Mouse (Mus musculus): ENCODE results near the gene Sp7. TPM values are rescaled to one million over a fixed set of nuclear protein-coding genes. Genes with fewer than 3 reads are reported as not detected.

Gene Sp7
- polyA plus RNA-seq, 1 experiment from 2014 or later, result 2.3 TPM

- no peak overlapping the region for H3K9ac ChIP-seq (ENCODE audit: low read length)
- ATAC-seq (ENCODE audit: insufficient number of reproducible peaks, low FRiP score, low TSS enrichment, low read depth), result no peak
- no peaks in the 10 kb centered on the region for H3K36me3 ChIP-seq (ENCODE audit: control insufficient read depth, insufficient read depth, low read length)
- no peaks in the 10 kb centered on the region for H3K27me3 ChIP-seq (ENCODE audit: control insufficient read depth, insufficient read depth, low read length)
- WGBS, result 18% methylated on average over 5 of the region's 5 CpGs
- no peak for DNase-seq (ENCODE audit: low spot score)
- no peak overlapping the region for H3K4me3 ChIP-seq (ENCODE audit: low read depth, low read length)
- H3K4me2 ChIP-seq (ENCODE audit: low read depth, severe bottlenecking), result peak overlapping the region; percentile 63; the same call in 1 of the 2 replicates
- H3K4me1 ChIP-seq (ENCODE audit: control insufficient read depth, insufficient read depth, low read length), result peaks cover 15% of the 10 kb centered on the region
- H3K27ac ChIP-seq (replicated peaks; ENCODE audit: low read depth, low read length), result 0 out of 2 replicates have a peak overlapping the region, but pooled peaks have one; percentile 76
- H3K9me3 ChIP-seq (ENCODE audit: control insufficient read depth, low read length), result no peaks in the 10 kb centered on the region
These were observed 31.6 kb upstream of the Sp7 start for GRCm38 (mm10) chr15:102398629-102399028.

GRCm38 (mm10) chr15:102395061-102395460, 28.1 kb upstream of the Sp7 start:
- Histone ChIP-seq H3K27me3 (ENCODE audit: control insufficient read depth, insufficient read depth, low read length) (no peaks in the 10 kb centered on the region), H3K9ac (ENCODE audit: low read length) (no peak overlapping the region), H3K4me3 (ENCODE audit: low read depth, low read length) (no peak overlapping the region), H3K4me2 (ENCODE audit: low read depth, severe bottlenecking) (no peak overlapping the region), H3K9me3 (ENCODE audit: control insufficient read depth, low read length) (no peaks in the 10 kb centered on the region), H3K4me1 (ENCODE audit: control insufficient read depth, insufficient read depth, low read length) (peaks cover 15% of the 10 kb centered on the region), H3K27ac (replicated peaks; ENCODE audit: low read depth, low read length) (0 out of 2 replicates have a peak overlapping the region, but pooled peaks have one; percentile 22), H3K36me3 (ENCODE audit: control insufficient read depth, insufficient read depth, low read length) (no peaks in the 10 kb centered on the region)
- peak; percentile 34 for DNase-seq (ENCODE audit: low spot score)
- WGBS, result 4% methylated on average over 3 of the region's 3 CpGs
- ATAC-seq (ENCODE audit: insufficient number of reproducible peaks, low FRiP score, low TSS enrichment, low read depth), result no peak

- H3K4me1 ChIP-seq (ENCODE audit: control insufficient read depth, insufficient read depth, low read length), result peaks cover 9% of the 10 kb centered on the region
- no peak overlapping the region for H3K4me3 ChIP-seq (ENCODE audit: low read depth, low read length)
- no peaks in the 10 kb centered on the region for H3K9me3 ChIP-seq (ENCODE audit: control insufficient read depth, low read length)
- H3K9ac ChIP-seq (ENCODE audit: low read length), result no peak overlapping the region
- H3K4me2 ChIP-seq (ENCODE audit: low read depth, severe bottlenecking), result no peak overlapping the region
- H3K36me3 ChIP-seq (ENCODE audit: control insufficient read depth, insufficient read depth, low read length), result no peaks in the 10 kb centered on the region
- ATAC-seq (ENCODE audit: insufficient number of reproducible peaks, low FRiP score, low TSS enrichment, low read depth) (no peak), DNase-seq (ENCODE audit: low spot score) (no peak)
- H3K27me3 ChIP-seq (ENCODE audit: control insufficient read depth, insufficient read depth, low read length), result no peaks in the 10 kb centered on the region
- H3K27ac ChIP-seq (replicated peaks; ENCODE audit: low read depth, low read length), result no peak overlapping the region; the same call in 1 of the 2 replicates
These were observed 26.6 kb upstream of the Sp7 start for GRCm38 (mm10) chr15:102393584-102394014.

- Histone ChIP-seq H3K4me3 (ENCODE audit: low read depth, low read length) (no peak overlapping the region), H3K36me3 (ENCODE audit: control insufficient read depth, insufficient read depth, low read length) (no peaks in the 10 kb centered on the region), H3K27ac (replicated peaks; ENCODE audit: low read depth, low read length) (no peak overlapping the region), H3K27me3 (ENCODE audit: control insufficient read depth, insufficient read depth, low read length) (no peaks in the 10 kb centered on the region), H3K4me2 (ENCODE audit: low read depth, severe bottlenecking) (no peak overlapping the region), H3K9me3 (ENCODE audit: control insufficient read depth, low read length) (no peaks in the 10 kb centered on the region), H3K9ac (ENCODE audit: low read length) (no peak overlapping the region), H3K4me1 (ENCODE audit: control insufficient read depth, insufficient read depth, low read length) (peaks cover 8% of the 10 kb centered on the region; the same call in 1 of the 2 replicates)
- no peak for ATAC-seq (ENCODE audit: insufficient number of reproducible peaks, low FRiP score, low TSS enrichment, low read depth)
- 66% methylated on average over 2 of the region's 2 CpGs for WGBS
- DNase-seq (ENCODE audit: low spot score), result no peak
These were observed 25.5 kb upstream of the Sp7 start for GRCm38 (mm10) chr15:102392520-102392919.

GRCm38 (mm10) chr15:102388942-102389341, 22.0 kb upstream of the Sp7 start:
- H3K4me2 ChIP-seq (ENCODE audit: low read depth, severe bottlenecking), result no peak overlapping the region
- no peaks in the 10 kb centered on the region for H3K36me3 ChIP-seq (ENCODE audit: control insufficient read depth, insufficient read depth, low read length)
- H3K9me3 ChIP-seq (ENCODE audit: control insufficient read depth, low read length), result no peaks in the 10 kb centered on the region
- no peak overlapping the region for H3K9ac ChIP-seq (ENCODE audit: low read length)
- 92% methylated on average over 3 of the region's 3 CpGs for WGBS
- H3K4me3 ChIP-seq (ENCODE audit: low read depth, low read length), result no peak overlapping the region
- H3K27me3 ChIP-seq (ENCODE audit: control insufficient read depth, insufficient read depth, low read length), result no peaks in the 10 kb centered on the region
- no peak overlapping the region for H3K27ac ChIP-seq (replicated peaks; ENCODE audit: low read depth, low read length)
- H3K4me1 ChIP-seq (ENCODE audit: control insufficient read depth, insufficient read depth, low read length), result no peaks in the 10 kb centered on the region
- DNase-seq (ENCODE audit: low spot score) (no peak), ATAC-seq (ENCODE audit: insufficient number of reproducible peaks, low FRiP score, low TSS enrichment, low read depth) (no peak)

GRCm38 (mm10) chr15:102386640-102387039, 19.7 kb upstream of the Sp7 start:
- Histone ChIP-seq H3K27me3 (ENCODE audit: control insufficient read depth, insufficient read depth, low read length) (no peaks in the 10 kb centered on the region), H3K9me3 (ENCODE audit: control insufficient read depth, low read length) (no peaks in the 10 kb centered on the region), H3K27ac (replicated peaks; ENCODE audit: low read depth, low read length) (no peak overlapping the region), H3K36me3 (ENCODE audit: control insufficient read depth, insufficient read depth, low read length) (no peaks in the 10 kb centered on the region), H3K4me2 (ENCODE audit: low read depth, severe bottlenecking) (no peak overlapping the region), H3K9ac (ENCODE audit: low read length) (no peak overlapping the region), H3K4me3 (ENCODE audit: low read depth, low read length) (no peak overlapping the region), H3K4me1 (ENCODE audit: control insufficient read depth, insufficient read depth, low read length) (no peaks in the 10 kb centered on the region)
- DNase-seq (ENCODE audit: low spot score) (no peak), ATAC-seq (ENCODE audit: insufficient number of reproducible peaks, low FRiP score, low TSS enrichment, low read depth) (no peak)
- WGBS, result 57% methylated on average over 9 of the region's 9 CpGs

GRCm38 (mm10) chr15:102383671-102384070, 16.7 kb upstream of the Sp7 start:
- H3K36me3 ChIP-seq (ENCODE audit: control insufficient read depth, insufficient read depth, low read length), result no peaks in the 10 kb centered on the region
- no peaks in the 10 kb centered on the region for H3K4me1 ChIP-seq (ENCODE audit: control insufficient read depth, insufficient read depth, low read length)
- no peaks in the 10 kb centered on the region for H3K9me3 ChIP-seq (ENCODE audit: control insufficient read depth, low read length)
- WGBS, result 86% methylated on average over 6 of the region's 6 CpGs
- no peaks in the 10 kb centered on the region for H3K27me3 ChIP-seq (ENCODE audit: control insufficient read depth, insufficient read depth, low read length)
- no peak overlapping the region for H3K4me3 ChIP-seq (ENCODE audit: low read depth, low read length)
- ATAC-seq (ENCODE audit: insufficient number of reproducible peaks, low FRiP score, low TSS enrichment, low read depth) (no peak), DNase-seq (ENCODE audit: low spot score) (no peak)
- no peak overlapping the region for H3K4me2 ChIP-seq (ENCODE audit: low read depth, severe bottlenecking)
- no peak overlapping the region for H3K27ac ChIP-seq (replicated peaks; ENCODE audit: low read depth, low read length)
- no peak overlapping the region for H3K9ac ChIP-seq (ENCODE audit: low read length)

GRCm38 (mm10) chr15:102381575-102381974, 14.6 kb upstream of the Sp7 start:
- Histone ChIP-seq H3K4me2 (ENCODE audit: low read depth, severe bottlenecking) (no peak overlapping the region), H3K9ac (ENCODE audit: low read length) (no peak overlapping the region), H3K27ac (replicated peaks; ENCODE audit: low read depth, low read length) (no peak overlapping the region), H3K27me3 (ENCODE audit: control insufficient read depth, insufficient read depth, low read length) (no peaks in the 10 kb centered on the region), H3K36me3 (ENCODE audit: control insufficient read depth, insufficient read depth, low read length) (no peaks in the 10 kb centered on the region; the same call in 1 of the 2 replicates), H3K4me1 (ENCODE audit: control insufficient read depth, insufficient read depth, low read length) (peaks cover 9% of the 10 kb centered on the region), H3K9me3 (ENCODE audit: control insufficient read depth, low read length) (no peaks in the 10 kb centered on the region), H3K4me3 (ENCODE audit: low read depth, low read length) (no peak overlapping the region)
- WGBS, result 5% methylated on average over 7 of the region's 7 CpGs
- ATAC-seq (ENCODE audit: insufficient number of reproducible peaks, low FRiP score, low TSS enrichment, low read depth), result no peak
- peak; percentile 95 for DNase-seq (ENCODE audit: low spot score)

GRCm38 (mm10) chr15:102377810-102378262, 10.9 kb upstream of the Sp7 start:
- 4% methylated on average over 10 of the region's 10 CpGs for WGBS
- H3K27ac ChIP-seq (replicated peaks; ENCODE audit: low read depth, low read length), result peak overlapping the region; percentile 36
- DNase-seq (ENCODE audit: low spot score) (peak; percentile 73), ATAC-seq (ENCODE audit: insufficient number of reproducible peaks, low FRiP score, low TSS enrichment, low read depth) (peak; percentile 33; the same call in 1 of the 2 replicates)
- H3K9me3 ChIP-seq (ENCODE audit: control insufficient read depth, low read length), result no peaks in the 10 kb centered on the region
- 0 out of 2 replicates have a peak overlapping the region, but pooled peaks have one; percentile 0 for H3K9ac ChIP-seq (ENCODE audit: low read length)
- no peaks in the 10 kb centered on the region; the same call in 1 of the 2 replicates for H3K36me3 ChIP-seq (ENCODE audit: control insufficient read depth, insufficient read depth, low read length)
- H3K27me3 ChIP-seq (ENCODE audit: control insufficient read depth, insufficient read depth, low read length), result no peaks in the 10 kb centered on the region
- peak overlapping the region; percentile 88 for H3K4me2 ChIP-seq (ENCODE audit: low read depth, severe bottlenecking)
- H3K4me3 ChIP-seq (ENCODE audit: low read depth, low read length), result peak overlapping the region; percentile 37; the same call in 1 of the 2 replicates
- peaks cover 14% of the 10 kb centered on the region for H3K4me1 ChIP-seq (ENCODE audit: control insufficient read depth, insufficient read depth, low read length)
